Mouse (Mus musculus) monocyte, adult 59 days (primary cell): ENCODE measurements around the gene Txndc16. TPM values are rescaled to one million over a fixed set of nuclear protein-coding genes. Genes with fewer than 3 reads are reported as not detected.

Experiments
- total RNA-seq, 2 experiments: library from RNA; stranded (reverse); gene quantifications; one replicate each; pipeline ENCODE4 v1.2.4; 2023

Txndc16 gene
- 10 to 100 TPM; 33.1 to 35.0 TPM for total RNA-seq

DNA sequence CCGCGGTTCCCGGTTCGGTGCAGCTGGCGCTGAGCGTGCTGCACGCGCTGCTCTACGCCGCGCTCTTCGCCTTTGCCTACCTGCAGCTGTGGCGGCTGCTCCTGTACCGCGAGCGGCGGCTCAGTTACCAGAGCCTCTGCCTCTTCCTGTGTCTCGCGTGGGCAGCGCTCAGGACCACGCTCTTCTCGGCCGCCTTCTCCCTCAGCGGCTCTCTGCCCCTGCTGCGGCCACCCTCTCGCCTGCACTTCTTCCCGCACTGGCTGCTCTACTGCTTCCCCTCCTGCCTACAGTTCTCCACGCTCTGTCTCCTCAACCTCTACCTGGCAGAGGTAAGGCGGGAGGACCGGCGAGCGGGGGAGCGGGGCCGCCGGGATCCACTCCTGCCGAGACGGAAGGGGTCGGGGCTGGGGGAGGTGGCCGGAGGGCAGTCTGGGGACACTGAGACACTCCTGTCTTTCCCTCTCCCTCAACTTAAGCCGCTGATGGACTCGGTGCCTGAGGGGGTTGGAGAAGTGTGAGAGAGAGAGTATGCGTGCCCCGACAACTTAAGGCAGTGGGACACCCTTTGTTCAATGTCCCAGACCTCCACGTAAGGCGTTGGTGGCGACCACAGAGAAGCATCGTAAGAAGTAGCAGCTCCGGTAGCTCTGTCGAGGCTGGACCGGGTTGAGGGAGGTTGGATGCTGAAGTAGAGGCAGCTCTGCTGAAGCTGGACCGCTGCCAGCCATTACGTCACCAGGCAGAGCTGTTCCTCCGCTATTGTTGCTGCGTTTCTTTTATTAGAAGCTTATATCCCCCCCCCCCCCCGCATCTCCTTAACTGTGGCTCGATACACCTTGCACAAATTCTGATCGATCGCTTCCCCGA is at the start of gene Txndc16:
TSS of gene Txndc16 (minus strand) at position 239 of the 867 bp plus-strand sequence.

DNA sequence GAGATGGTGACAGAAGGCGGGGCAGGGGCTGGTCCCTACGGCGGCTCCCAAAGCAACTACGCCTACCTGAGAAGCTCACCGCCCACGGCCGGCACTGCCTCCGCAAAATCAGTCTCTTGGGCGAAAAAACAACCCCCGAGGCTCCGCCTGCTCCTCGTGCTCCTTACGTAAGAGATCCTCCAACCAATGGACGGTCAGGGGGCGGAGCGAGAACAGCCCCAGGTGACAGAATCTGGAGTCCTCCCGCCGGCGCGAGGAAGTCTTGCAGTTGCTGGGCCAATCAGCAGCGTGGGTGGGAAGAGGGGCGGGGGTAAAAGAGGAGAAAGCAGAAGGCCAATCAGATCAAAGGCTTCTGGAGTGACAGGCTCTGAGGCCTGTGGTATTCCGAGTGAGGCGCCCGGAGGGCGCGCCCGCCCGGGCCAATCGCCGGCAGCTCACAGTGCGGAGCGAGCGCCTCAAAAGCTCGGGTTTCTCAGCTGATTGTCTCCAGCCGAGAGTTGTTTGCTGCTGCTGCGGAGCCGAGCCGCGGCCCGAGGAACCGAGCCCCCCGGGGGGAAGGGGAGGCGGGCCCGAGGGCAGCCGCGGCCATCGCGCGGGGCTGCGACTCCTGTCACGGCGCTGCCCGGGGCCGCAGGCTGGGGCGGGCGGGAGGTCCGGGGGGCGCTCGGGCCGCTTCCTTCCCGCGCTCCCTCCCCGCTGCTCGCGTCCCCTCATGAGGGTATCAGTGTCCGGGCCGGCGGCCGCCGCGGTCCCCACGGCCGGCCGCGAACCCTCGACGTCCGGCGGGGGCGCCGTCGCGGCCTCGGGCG is 643 bp downstream of the Txndc16 start, which contains the start of gene Gpr137c:
TSS of gene Gpr137c (plus strand) at position 437 of the 809 bp plus-strand sequence.

Other genes starting within 250 kb of the Txndc16 start
- 10 to 100 TPM; 16.9 to 20.2 TPM for gene Ptger2, start 232.1 kb downstream of the Txndc16 start, total RNA-seq
- 1 to 10 TPM; 4.2 to 5.9 TPM for gene Gpr137c, start 611 bp downstream of the Txndc16 start, total RNA-seq
- gene Ero1l, start 98.4 kb upstream of the Txndc16 start, total RNA-seq = 10 to 100 TPM; 21.7 to 24.1 TPM
- 10 to 100 TPM; 67.4 to 89.1 TPM for gene Psmc6, start 109.5 kb upstream of the Txndc16 start, total RNA-seq
- 10 to 100 TPM; 17.0 to 22.5 TPM for gene Styx, start 130.8 kb upstream of the Txndc16 start, total RNA-seq
- 10 to 100 TPM; 14.1 to 20.4 TPM for gene Gnpnat1, start 184.6 kb upstream of the Txndc16 start, total RNA-seq